Mouse (Mus musculus): ENCODE data around the gene Gbf1.

Gbf1 gene

DNA sequence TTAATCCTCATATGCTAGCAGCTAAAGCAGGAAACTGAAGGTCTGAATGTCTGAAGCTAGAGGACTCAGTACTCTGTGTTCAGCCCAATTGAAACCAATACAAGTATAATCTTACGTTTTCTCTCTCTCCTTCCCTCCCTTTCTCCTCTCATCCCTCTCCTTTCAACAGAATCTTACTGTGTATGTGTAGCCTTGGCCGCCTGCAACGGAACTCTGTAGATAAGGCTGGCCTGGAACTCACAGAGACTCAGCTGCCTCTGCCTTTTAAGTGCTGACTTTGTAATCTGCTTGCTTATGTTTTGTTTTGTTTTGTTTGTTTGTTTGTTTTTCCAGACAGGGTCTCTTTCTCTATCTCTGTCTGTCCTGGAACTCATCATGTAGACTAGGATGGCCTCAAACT is 74.0 kb downstream of the Gbf1 start:
- DNase-seq = no peak

GRCm38 (mm10) chr19:46227300-46227699 is 75.0 kb downstream of the Gbf1 start:
- no peak for DNase-seq

DNA sequence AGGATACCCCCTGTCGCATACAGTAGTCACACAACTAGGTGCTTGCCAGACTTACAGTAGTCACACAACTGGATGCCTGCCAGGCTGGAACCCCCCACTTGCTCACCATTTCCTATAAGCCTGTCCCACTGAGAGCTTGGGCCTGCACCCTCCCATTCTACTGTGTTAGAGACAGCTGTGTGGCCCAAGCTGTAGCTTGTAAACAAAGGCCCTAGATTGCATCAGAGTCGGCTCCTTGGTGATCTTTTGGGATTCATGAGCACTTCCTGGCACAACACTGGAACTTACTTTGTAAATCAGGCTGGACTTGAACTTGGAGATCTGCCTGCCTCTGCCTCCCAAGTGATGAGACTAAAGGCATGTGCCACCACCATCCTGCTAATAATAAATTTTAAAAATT is 82.1 kb downstream of the Gbf1 start:
- DNase-seq = no peak

- peak; percentile 6 to 31 for DNase-seq
These were observed 84.3 kb downstream of the Gbf1 start for GRCm38 (mm10) chr19:46236658-46237057.

- DNase-seq = no peak
These were observed 87.9 kb downstream of the Gbf1 start for GRCm38 (mm10) chr19:46240246-46240645.

DNA sequence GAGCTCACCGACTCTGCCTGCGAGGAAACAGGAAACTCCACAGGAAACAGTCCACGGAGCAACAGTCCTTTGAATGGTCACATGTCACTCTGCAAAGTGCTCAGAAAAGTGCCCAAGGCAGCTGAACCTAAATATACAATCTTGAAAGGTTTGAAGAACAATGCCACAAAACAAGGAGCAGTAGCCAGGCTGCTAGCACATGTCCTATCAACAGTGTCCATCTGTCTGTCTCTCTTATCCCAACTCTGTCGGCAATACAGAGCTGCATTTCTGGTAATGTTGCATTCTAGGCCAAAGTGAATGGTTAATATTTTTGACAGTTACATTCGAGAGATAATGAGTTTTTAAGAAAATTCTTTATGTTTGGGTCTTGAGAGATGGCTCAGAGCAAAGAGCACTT is 90.1 kb downstream of the Gbf1 start:
- DNase-seq = no peak

GRCm38 (mm10) chr19:46244628-46245027 is 92.3 kb downstream of the Gbf1 start:
- DNase-seq = no peak

DNA sequence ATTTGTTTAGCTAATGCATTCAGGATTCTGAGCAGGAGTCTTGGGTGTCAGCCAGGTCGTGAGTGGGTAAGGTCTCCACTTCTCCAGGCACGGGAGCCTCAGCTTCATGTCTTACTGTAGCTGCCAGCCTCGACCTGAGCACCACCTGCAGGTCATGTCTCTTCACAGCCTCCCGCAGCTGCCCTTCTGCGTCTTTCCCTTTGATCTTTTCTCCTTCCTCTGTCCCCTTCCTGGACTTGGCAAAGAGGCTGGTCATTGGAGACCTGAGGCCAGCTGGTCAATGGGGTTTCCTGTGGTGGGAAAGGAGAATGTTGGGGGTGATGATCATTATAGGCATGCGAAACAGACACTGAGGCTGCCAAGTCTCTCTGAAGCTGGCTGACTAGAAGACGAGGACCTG is 96.7 kb downstream of the Gbf1 start:
- peak; percentile 20 to 30 for DNase-seq

DNA sequence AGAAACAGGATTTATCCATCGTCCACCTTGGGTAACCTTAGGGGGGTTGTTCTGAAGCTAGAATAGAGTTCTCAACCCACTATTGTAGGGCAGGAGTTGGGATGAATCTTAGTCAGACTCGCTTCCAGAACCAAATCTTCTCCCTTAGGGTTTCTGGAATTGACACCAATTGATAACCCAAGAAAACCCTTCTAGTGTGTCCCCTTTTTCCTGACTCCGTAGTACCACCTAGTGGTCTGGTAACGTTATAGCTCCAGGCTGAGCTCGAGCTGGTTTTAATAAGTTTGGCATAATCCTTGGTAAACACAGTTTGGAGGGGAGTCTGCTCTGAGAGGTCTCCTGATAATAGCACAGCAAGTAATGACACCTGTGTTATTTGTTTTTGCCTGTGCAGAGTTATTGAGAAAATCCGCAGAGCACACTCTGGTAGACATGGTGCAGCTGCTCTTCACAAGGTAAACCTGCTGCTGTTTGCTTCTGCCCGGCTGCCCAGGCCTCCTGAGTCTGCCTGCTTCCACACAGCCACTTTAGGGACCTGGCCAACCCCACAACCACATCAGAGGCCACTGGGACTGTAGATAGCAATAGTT is 101.9 kb downstream of the Gbf1 start:
- peak in 1 of 2 experiments; percentile 43 for DNase-seq

- DNase-seq = no peak
These were observed 112.5 kb downstream of the Gbf1 start for GRCm38 (mm10) chr19:46264762-46265161.

DNA sequence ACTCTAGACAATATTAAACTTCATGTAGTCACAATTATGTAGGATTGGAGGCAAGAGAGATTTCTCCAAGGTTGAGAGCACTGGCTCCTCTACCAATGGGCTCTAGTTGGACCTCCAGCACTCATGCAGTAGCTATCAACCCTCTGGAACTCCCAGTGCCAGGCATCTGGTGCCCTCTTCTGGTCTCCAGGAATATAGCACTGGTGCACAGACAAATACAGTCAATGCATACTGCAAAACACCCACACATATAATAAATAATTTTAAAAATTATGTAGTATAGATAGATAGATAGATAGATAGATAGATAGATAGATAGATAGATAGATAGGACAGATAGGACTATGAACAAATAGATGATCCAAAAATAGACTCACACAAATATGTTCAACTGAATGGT is 123.0 kb downstream of the Gbf1 start:
- DNase-seq = no peak

GRCm38 (mm10) chr19:46282081-46282849 is 130.0 kb downstream of the Gbf1 start:
- DNase-seq = no peak

DNA sequence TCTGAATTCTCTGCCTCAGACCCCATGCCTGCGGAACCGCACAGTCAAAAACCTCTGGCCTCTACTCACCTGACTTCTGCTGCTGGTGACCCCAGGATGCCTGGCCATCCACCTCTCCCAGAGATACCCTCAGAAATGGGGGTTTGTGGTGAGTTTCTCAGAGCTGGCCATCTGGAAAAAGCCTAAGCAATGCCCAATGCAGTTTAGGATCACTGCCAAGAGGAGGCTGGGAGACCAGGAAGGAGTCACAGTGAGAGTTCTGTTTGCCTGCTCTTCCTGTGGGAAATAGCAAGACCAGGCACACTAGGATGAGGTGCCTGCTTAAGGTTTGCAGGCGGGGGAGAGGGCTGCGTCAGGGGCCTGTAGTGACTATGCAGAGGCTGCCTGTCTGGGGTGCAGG is 132.4 kb downstream of the Gbf1 start:
- no peak for DNase-seq

GRCm38 (mm10) chr19:46285631-46286030 is 133.3 kb downstream of the Gbf1 start:
- DNase-seq = no peak

GRCm38 (mm10) chr19:46286047-46286446 is 133.7 kb downstream of the Gbf1 start:
- no peak for DNase-seq

DNA sequence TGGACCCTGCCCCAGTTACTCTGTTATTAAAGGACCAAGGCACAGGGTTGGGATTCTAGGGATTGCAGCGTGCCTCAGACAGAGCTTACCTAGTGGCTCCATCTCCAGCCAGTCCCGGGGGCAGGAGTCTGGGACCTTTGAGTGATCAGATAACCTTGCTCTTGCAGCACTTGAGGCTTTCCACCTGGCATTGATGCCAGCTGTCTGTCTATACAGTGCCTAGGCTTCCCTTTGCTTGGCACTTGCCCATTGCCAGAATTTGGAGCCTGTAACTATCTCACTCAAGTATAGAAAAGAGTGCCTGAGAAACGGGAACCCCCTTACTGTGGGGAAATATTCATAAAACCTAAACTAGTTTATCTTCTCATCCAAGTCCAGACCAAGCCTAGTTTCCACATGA is 134.6 kb downstream of the Gbf1 start:
- no peak for DNase-seq

DNA sequence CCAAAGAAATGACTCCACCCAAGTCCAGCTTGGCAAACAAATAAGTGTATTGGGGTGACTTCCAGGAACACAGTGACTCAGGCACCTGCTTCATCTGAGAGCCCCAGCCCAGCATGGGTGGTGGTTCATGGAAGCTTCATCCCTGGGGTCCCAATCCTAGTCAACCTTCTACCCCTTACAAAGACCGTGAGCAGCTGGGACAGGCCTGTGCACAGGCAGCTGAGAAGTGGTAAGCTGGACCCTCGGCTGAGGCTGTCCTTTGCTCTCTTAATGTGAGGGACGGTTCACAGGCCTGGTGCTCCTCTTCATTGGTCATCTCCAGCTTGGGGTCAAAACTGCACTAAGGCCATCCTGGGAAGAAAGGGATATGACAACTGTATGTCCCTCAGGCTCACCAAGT is 135.3 kb downstream of the Gbf1 start:
- no peak for DNase-seq

DNA sequence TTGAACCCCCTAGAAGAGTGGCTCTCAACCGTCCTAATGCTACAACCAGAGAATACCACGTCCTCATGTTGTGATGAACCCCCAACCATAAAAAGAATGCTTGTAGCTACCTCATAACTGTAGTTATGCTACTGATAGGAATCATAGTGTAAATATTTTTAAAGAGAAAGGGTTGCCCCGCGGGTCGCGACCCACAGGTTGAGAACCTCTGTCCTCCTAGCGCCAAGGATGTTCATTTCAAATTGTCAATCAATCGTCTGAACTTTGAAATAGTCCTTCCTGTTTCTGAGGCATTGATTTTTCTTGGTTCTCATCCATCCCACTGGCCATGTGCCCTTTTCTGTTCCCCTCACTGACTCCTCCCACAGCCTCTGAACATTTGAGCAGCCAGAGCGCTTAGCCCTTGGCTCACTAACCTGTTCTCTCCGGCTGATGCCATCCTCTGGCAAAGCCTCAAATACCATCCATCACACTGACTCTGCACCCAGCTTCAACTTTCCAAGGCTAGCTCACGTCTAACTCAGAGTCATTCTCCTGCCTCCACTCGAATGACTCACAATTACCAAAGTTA is 138.3 kb downstream of the Gbf1 start:
- no peak for DNase-seq

DNA sequence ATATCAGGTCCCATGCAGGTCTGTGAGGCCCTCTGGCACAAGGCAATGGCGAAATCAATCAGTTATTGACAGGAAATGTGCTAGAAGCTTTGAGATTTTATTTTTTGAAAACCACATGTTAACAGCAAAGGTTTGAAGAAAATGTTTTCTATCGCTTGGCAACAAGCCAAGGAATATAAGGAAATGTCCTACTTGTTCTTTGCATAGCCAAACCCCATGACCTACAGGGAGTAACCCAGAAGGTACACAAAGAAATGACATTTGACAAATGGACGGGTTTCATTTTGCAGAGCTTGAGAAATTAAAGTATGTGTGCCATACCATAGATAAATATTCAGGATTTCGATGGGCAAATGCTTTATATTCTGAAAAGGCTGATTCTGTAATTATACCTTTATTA is 144.6 kb downstream of the Gbf1 start:
- DNase-seq = peak in 1 of 2 experiments; percentile 0

- DNase-seq = peak in 1 of 2 experiments; percentile 2
These were observed 148.2 kb downstream of the Gbf1 start for GRCm38 (mm10) chr19:46300294-46301045.

GRCm38 (mm10) chr19:46302551-46302950 is 150.2 kb downstream of the Gbf1 start:
- no peak for DNase-seq

GRCm38 (mm10) chr19:46303251-46304215 is 151.2 kb downstream of the Gbf1 start:
- DNase-seq = no peak

Data from lung, postnatal 4 days (tissue).